Mouse (Mus musculus) megakaryocyte, embryonic 14.5 days (primary cell): ENCODE results near the gene Irx5.

Experiments
- FLI1 ChIP-seq: IDR thresholded peaks from 2 replicates; pipeline ENCODE4 v1.6.1; 2012; ENCODE audit warnings: low read length, inconsistent platforms, mixed read lengths
- GATA1 ChIP-seq: IDR thresholded peaks from 3 replicates; pipeline ENCODE4 v1.6.1; 2012; ENCODE audit warnings: mixed read lengths, low read length, inconsistent platforms, borderline replicate concordance

DNA sequence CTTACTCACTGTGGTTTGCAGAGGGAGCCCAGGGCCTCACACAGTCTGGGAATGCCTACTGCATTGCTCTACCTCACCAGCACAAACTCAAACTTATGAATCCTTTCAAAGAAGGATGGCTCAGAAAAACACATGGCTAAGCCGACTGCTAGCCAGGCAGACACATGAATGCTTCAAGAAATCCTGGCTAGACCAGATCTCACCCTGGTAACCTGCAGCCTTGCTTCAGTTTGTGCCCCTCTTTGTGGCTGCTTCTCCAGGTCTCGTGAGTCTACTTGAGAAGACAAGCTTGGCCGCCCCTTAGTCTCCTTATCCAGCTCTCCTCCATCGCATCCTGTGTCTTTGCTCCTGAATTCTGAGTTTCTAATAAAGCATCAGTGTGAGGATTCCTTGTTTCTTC is 13.9 kb upstream of the Irx5 start:
- no peak for TF ChIP-seq GATA1
- no peak for TF ChIP-seq FLI1
